Mouse (Mus musculus): ENCODE measurements around the gene AI464131. TPM values are rescaled to one million over a fixed set of nuclear protein-coding genes. Genes with fewer than 3 reads are reported as not detected.

The AI464131 gene
- polyA plus RNA-seq (2012; rRNA removed), result 14.0 and 14.1 TPM in 2 replicates

DNA sequence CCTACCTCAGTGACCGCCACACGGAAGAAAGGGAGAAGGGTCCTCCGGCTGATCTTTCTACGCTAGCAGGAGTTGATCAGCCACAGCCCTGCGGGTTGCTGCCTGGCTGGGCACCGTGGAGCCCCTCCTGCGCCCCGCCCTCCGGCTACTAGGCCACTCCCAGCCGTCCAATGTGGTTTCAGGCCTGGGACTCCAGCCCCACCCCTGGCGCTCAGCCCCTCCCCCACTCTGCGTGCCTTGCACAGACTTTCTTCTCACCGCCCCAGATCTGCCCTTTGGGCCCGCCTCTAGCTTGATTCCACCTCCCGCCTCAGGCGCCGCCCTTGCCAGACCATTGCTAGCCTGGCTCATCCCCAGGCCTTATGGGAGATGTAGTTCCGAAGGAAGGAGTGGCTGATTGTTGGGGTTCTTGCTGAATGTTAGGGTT lies at the start of gene AI464131:
AI464131 (minus strand) TSS at position 91 of the 427 bp plus-strand sequence.
- peak; percentile 96 for DNase-seq
- under 1% methylated on average over 18 of the region's 18 CpGs for WGBS
- Histone ChIP-seq H3K4me3 (replicated peaks; ENCODE audit: extremely low read depth, low read depth, low read length) (peak within 1 kb of the TSS; percentile 62), H3K4me1 (ENCODE audit: control insufficient read depth, insufficient read depth, low read length) (peaks cover 9% of the 10 kb centered on the region; the same call in 1 of the 2 replicates)
- TF ChIP-seq CTCF (IDR thresholded peaks at IDR 0.05; ENCODE audit: insufficient read depth, low read length) (no peak), POLR2A (IDR thresholded peaks at IDR 0.05; ENCODE audit: borderline replicate concordance, extremely low read depth, low read depth, low read length) (peak; percentile 64; the same call in 1 of the 2 replicates)

DNA sequence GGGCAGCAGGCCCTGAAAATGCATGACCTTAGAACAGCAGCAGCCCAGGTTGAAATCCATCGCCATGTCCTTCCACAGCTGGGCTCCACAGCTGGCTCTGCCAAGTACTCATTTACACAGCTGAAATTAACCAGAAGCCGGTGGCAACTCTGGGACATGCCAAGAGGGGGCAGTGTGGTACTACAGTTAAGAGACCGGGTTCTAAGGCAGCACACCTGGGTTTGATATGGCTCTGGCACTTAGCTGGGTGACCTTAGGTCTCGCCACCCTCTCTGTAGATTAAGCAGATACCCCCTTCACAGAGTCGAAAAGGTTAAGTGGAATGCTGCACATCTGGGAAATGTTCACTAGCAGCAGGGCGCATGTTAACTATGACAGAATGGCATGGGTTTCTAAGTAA lies 49.7 kb upstream of the AI464131 start:
- Histone ChIP-seq H3K4me3 (replicated peaks; ENCODE audit: extremely low read depth, low read depth, low read length) (no peak overlapping the region), H3K4me1 (ENCODE audit: control insufficient read depth, insufficient read depth, low read length) (peaks cover 17% of the 10 kb centered on the region)
- no peak for TF ChIP-seq POLR2A (IDR thresholded peaks at IDR 0.05; ENCODE audit: borderline replicate concordance, extremely low read depth, low read depth, low read length)
- peak; percentile 88 for TF ChIP-seq CTCF (IDR thresholded peaks at IDR 0.05; ENCODE audit: insufficient read depth, low read length)
- WGBS, result 39% methylated on average over 6 of the region's 6 CpGs
- peak; percentile 78 for DNase-seq

DNA sequence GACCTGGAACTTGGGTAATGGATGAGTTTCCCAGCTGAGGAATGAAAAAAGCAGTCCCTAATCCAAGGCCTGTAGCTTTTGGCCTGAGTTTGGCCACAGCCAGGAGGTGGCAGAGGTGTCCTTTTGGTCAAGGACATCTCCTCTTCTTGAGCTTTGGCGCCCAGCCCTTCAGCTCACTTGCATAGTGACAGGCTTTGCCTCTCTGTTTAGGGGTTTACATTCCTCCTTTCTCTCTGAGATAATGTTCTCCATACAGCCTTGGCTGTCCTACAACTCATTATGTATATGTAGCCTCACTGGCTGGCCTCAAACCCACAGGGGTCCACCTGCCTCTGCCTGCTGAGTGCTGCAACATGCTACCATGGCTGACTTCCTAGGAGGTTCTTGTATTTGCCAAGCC lies 44.2 kb upstream of the AI464131 start:
- TF ChIP-seq CTCF (IDR thresholded peaks at IDR 0.05; ENCODE audit: insufficient read depth, low read length), result no peak
- Histone ChIP-seq H3K4me3 (replicated peaks; ENCODE audit: extremely low read depth, low read depth, low read length) (no peak overlapping the region), H3K4me1 (ENCODE audit: control insufficient read depth, insufficient read depth, low read length) (peaks cover 6% of the 10 kb centered on the region)
- no peak for DNase-seq
- WGBS, result 78% methylated on average over 1 of the region's 1 CpGs

DNA sequence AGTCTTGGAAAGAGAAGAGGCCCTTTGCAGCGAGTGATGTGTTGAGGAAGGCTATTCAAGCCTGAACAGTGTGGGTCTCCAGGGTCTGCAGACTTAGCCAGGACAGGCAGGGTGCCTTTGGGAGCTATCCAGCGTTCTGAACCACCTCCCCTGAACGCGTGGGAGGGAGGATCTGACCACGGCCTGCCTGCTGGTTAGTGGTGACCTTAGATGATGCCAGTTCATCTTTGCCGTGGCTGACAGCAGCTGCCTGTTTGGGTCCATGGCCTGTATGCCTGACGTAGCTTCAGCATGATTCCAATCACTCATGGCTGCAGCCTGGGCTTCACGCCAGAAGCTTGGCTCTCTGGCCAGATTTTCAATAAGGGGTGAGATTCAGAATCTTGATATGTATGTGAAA lies 43.1 kb upstream of the AI464131 start:
- no peak for DNase-seq
- no peak for TF ChIP-seq POLR2A (IDR thresholded peaks at IDR 0.05; ENCODE audit: borderline replicate concordance, extremely low read depth, low read depth, low read length)
- no peak for TF ChIP-seq CTCF (IDR thresholded peaks at IDR 0.05; ENCODE audit: insufficient read depth, low read length)
- Histone ChIP-seq H3K4me3 (replicated peaks; ENCODE audit: extremely low read depth, low read depth, low read length) (no peak overlapping the region), H3K4me1 (ENCODE audit: control insufficient read depth, insufficient read depth, low read length) (peaks cover 6% of the 10 kb centered on the region)
- 15% methylated on average over 8 of the region's 8 CpGs for WGBS

DNA sequence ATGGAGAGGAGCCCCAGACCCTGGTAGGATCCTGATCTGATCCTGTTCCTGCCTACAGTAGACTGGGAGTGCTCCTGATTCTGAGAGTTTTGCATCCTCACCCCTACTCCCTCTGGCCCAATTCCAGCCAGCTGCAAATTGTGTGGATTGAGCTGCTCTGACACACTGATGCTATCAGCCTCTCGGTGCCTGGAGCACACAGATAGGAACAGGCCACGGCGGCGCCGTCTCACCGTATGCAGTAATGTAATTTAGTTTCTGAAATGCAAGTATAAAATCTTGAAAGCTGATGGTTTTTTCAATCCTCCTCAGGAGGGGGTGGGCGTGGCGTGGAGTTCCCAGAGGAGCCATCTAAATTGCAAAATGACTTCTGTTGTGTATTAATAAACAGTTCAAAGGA lies 39.3 kb upstream of the AI464131 start:
- WGBS, result 76% methylated on average over 8 of the region's 8 CpGs
- peaks cover 6% of the 10 kb centered on the region for H3K4me1 ChIP-seq (ENCODE audit: control insufficient read depth, insufficient read depth, low read length)
- DNase-seq, result no peak
- H3K4me3 ChIP-seq (replicated peaks; ENCODE audit: extremely low read depth, low read depth, low read length), result no peak overlapping the region
- TF ChIP-seq CTCF (IDR thresholded peaks at IDR 0.05; ENCODE audit: insufficient read depth, low read length), result no peak
- TF ChIP-seq POLR2A (IDR thresholded peaks at IDR 0.05; ENCODE audit: borderline replicate concordance, extremely low read depth, low read depth, low read length), result no peak

DNA sequence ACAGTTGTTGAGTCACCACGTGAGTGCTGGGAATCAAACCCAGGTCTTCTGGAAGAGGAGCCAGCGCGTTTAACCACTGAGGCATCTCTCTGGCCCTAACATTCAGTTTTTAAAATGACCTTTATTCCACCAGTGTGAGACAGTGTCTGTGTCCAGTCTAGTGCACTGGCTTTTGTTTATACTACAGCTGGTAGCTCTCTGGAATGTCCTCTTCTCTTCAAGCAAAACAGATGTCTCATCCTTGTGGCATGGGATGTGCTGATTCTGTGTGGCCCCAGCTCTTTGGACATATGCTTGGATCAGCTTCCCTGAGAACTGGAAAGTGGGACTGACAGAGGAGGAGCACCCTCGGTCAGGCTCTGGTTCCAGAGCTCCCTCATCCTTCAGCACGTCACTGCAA lies 32.0 kb upstream of the AI464131 start:
- TF ChIP-seq CTCF (IDR thresholded peaks at IDR 0.05; ENCODE audit: insufficient read depth, low read length) (no peak), POLR2A (IDR thresholded peaks at IDR 0.05; ENCODE audit: borderline replicate concordance, extremely low read depth, low read depth, low read length) (no peak)
- no peak overlapping the region for H3K4me3 ChIP-seq (replicated peaks; ENCODE audit: extremely low read depth, low read depth, low read length)
- DNase-seq, result no peak
- 64% methylated on average over 5 of the region's 5 CpGs for WGBS
- H3K4me1 ChIP-seq (ENCODE audit: control insufficient read depth, insufficient read depth, low read length), result no peaks in the 10 kb centered on the region

DNA sequence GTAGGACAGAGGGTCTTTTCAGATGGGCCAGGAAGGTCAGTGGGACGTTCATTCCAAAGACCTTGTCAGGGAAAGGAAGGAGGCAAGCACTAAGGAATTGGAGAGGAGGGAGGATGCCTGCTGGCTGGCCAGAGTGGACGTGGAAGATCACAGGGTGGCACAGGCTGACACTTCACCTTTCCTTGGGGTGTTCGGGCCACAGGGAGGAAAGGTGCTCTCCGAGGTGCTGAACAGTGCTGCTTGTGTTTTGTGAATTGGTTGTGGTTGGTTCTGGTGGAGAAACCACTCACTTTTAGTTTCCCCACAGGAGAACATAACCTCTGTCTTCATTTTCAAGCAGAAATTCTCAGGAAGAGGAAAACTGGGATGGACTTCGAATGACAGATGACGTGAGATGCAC lies 29.5 kb upstream of the AI464131 start:
- DNase-seq, result no peak
- Histone ChIP-seq H3K4me3 (replicated peaks; ENCODE audit: extremely low read depth, low read depth, low read length) (no peak overlapping the region), H3K4me1 (ENCODE audit: control insufficient read depth, insufficient read depth, low read length) (no peaks in the 10 kb centered on the region; the same call in 1 of the 2 replicates)
- TF ChIP-seq POLR2A (IDR thresholded peaks at IDR 0.05; ENCODE audit: borderline replicate concordance, extremely low read depth, low read depth, low read length) (no peak), CTCF (IDR thresholded peaks at IDR 0.05; ENCODE audit: insufficient read depth, low read length) (no peak)
- WGBS, result 31% methylated on average over 6 of the region's 6 CpGs

DNA sequence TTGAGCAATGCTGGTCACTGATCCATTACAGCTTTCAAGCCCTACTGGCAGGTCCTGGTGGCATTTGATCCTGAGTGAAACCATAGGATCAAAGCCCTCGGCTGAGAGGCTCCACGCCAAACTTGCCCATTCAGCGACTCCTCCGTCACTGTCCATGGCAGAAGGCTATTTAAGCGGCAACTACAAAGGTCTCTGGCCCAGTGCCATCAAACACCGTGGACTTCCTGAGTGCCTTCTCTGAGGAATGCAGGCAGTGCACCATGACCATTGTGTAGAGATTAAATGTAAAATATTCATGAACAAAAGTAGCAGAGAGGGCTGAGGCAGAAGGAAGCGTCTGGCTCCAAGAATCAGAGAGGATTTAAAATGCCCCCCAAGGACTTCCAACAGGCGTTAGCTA lies 25.1 kb upstream of the AI464131 start:
- H3K4me3 ChIP-seq (replicated peaks; ENCODE audit: extremely low read depth, low read depth, low read length), result no peak overlapping the region
- no peak for DNase-seq
- no peak for TF ChIP-seq CTCF (IDR thresholded peaks at IDR 0.05; ENCODE audit: insufficient read depth, low read length)
- TF ChIP-seq POLR2A (IDR thresholded peaks at IDR 0.05; ENCODE audit: borderline replicate concordance, extremely low read depth, low read depth, low read length), result no peak
- 21% methylated on average over 8 of the region's 8 CpGs for WGBS
- H3K4me1 ChIP-seq (ENCODE audit: control insufficient read depth, insufficient read depth, low read length), result no peaks in the 10 kb centered on the region; the same call in 1 of the 2 replicates

DNA sequence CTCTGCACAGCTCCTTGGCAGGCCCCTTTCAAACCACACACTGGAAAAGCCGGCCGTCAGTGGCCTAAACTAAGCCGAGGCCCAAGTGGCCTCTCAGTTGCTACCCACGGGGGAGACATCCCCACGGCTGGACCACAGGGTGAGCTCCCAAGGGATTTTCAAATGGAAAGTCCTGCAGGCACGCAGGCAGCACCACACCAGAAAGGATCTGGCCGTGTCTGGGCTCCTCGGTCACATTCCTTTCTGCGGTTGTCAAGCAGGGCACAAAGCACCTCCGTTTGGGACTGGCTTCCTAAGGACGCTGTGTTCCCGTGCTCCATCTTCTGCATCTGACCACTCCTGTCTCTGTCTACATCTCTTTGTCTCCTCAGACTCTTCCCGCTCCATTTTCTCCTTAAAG lies 24.2 kb upstream of the AI464131 start:
- 64% methylated on average over 13 of the region's 13 CpGs for WGBS
- DNase-seq, result no peak
- Histone ChIP-seq H3K4me1 (ENCODE audit: control insufficient read depth, insufficient read depth, low read length) (no peaks in the 10 kb centered on the region; the same call in 1 of the 2 replicates), H3K4me3 (replicated peaks; ENCODE audit: extremely low read depth, low read depth, low read length) (no peak overlapping the region)
- TF ChIP-seq POLR2A (IDR thresholded peaks at IDR 0.05; ENCODE audit: borderline replicate concordance, extremely low read depth, low read depth, low read length) (no peak), CTCF (IDR thresholded peaks at IDR 0.05; ENCODE audit: insufficient read depth, low read length) (no peak)

DNA sequence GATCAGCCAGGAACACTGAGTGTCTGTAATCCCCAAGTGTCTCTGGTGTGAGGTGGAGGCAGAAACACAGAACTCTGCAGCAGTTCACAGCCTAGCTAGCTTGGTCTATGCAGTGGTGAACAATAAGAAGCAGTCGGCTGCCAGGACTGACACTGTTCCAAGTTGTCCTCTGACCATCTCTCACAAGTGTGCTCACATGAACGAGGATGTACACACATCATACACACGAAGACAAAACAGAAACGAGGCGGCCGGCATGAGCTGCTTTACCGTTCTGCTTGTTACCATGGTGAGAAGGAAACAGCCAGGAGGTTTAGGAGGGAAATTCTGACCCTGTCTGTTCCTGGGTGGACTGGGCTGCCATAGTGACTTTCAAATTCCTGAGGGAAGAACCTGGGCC lies 23.7 kb upstream of the AI464131 start:
- Histone ChIP-seq H3K4me3 (replicated peaks; ENCODE audit: extremely low read depth, low read depth, low read length) (no peak overlapping the region), H3K4me1 (ENCODE audit: control insufficient read depth, insufficient read depth, low read length) (no peaks in the 10 kb centered on the region; the same call in 1 of the 2 replicates)
- WGBS, result 65% methylated on average over 7 of the region's 7 CpGs
- TF ChIP-seq CTCF (IDR thresholded peaks at IDR 0.05; ENCODE audit: insufficient read depth, low read length) (no peak), POLR2A (IDR thresholded peaks at IDR 0.05; ENCODE audit: borderline replicate concordance, extremely low read depth, low read depth, low read length) (no peak)
- DNase-seq, result no peak
